Mouse (Mus musculus) forebrain, embryonic 12.5 days (tissue): Measurements from ENCODE around the gene Cav2. TPM values are rescaled to one million over a fixed set of nuclear protein-coding genes. Genes with fewer than 3 reads are reported as not detected.
A peak's percentile ranks its signal among the peaks of the same experiment; 100 is the strongest.

ENCODE experiments used
- ATAC-seq: fragments of 200-750 bp; cut with Nextera tagmentation; 2 replicates; pipeline ENCODE4 v1.8.0; 2017; ENCODE audit warnings: moderate TSS enrichment; ENCODE audit not compliant: low FRiP score
- H3K27ac ChIP-seq: fragments of 300-500 bp; sonication (generic); 2 replicates; pipeline ENCODE4 v1.5.1; 2016; ENCODE audit warnings: mild to moderate bottlenecking
- H3K27me3 ChIP-seq: fragments of 300-500 bp; sonication (generic); 2 replicates; pipeline ENCODE4 v1.6.1; 2016; ENCODE audit warnings: mild to moderate bottlenecking
- H3K36me3 ChIP-seq: fragments of 300-500 bp; sonication (generic); replicated peaks from 2 replicates; pipeline ENCODE4 v1.6.1; 2016; ENCODE audit warnings: mild to moderate bottlenecking
- H3K4me1 ChIP-seq: fragments of 300-500 bp; sonication (generic); 2 replicates; pipeline ENCODE4 v1.6.1; 2016
- H3K4me2 ChIP-seq: fragments of 300-500 bp; sonication (generic); 2 replicates; pipeline ENCODE4 v1.6.1; 2016; ENCODE audit warnings: mild to moderate bottlenecking, moderate library complexity
- H3K4me3 ChIP-seq: fragments of 300-500 bp; sonication (generic); replicated peaks from 2 replicates; pipeline ENCODE4 v1.5.1; 2016; ENCODE audit warnings: mild to moderate bottlenecking
- H3K9ac ChIP-seq: fragments of 300-500 bp; sonication (generic); 2 replicates; pipeline ENCODE4 v1.6.1; 2016; ENCODE audit warnings: mild to moderate bottlenecking
- H3K9me3 ChIP-seq: fragments of 300-500 bp; sonication (generic); 2 replicates; pipeline ENCODE4 v1.6.1; 2016
- WGBS: fragments of 180-500 bp; shearing (Covaris S2); methylation state at CpG from one replicate; pipeline ENCODE4 v1.1.7; 2016; 5-methylcytosine and 5-hydroxymethylcytosine counted together
- polyA plus RNA-seq: library from polyadenylated mRNA; unstranded; fragments of >200 nt; fragmentation: Nextera tagmentation; extraction: Ambion mirVana; gene quantifications from 2 replicates; pipeline ENCODE4 v1.2.1, GENCODE M21; 2016

Gene Cav2
- polyA plus RNA-seq, 1 experiment from 2014 or later, result 6.2 TPM

DNA sequence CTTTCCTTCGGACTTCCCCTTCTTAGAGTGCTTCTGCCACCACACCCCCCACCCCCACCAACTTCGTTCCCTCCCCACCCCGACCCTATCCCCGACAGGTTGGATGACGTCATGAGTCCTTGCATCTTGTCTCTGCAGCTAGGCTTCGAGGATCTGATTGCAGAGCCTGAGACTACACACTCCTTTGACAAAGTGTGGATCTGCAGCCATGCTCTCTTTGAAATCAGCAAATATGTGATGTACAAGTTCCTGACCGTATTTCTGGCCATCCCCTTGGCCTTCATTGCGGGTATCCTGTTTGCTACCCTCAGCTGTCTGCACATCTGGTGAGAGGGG is 740 bp downstream of the Cav2 start:
- no peaks in the 10 kb centered on the region for H3K36me3 ChIP-seq
- peak overlapping the region; percentile 86 for H3K4me2 ChIP-seq
- WGBS, result 30% methylated on average over 8 of the region's 8 CpGs
- 0 out of 2 replicates have a peak overlapping the region, but pooled peaks have one; percentile 62 for H3K9ac ChIP-seq
- H3K27ac ChIP-seq, result no peak overlapping the region
- H3K4me3 ChIP-seq, result peak overlapping the region; percentile 46
- H3K9me3 ChIP-seq, result no peaks in the 10 kb centered on the region
- H3K27me3 ChIP-seq, result peaks cover 20% of the 10 kb centered on the region
- H3K4me1 ChIP-seq, result peaks cover 12% of the 10 kb centered on the region
- ATAC-seq, result peak; percentile 14; the same call in 1 of the 2 replicates

DNA sequence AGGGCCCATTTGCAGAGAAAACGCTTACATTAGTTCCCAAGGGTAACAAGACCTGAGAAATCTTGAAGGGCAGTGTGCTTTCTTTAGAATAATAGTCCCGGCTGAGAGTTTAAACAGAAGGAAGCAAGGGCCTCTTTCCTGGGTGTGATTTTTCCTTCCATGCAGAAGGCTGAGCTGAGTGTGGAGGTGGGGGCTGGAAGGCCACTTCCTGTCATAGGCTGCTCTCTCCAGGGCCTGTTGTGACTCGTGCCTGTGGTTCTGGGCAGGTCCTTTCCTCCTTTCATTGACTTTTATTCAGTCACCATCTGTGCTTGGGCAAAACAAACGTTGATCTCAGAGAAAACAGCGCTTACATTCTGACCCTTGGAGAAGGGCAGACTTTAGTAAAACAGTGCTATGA is 1.2 kb downstream of the Cav2 start:
- WGBS, result 62% methylated on average over 5 of the region's 5 CpGs
- Histone ChIP-seq H3K36me3 (no peaks in the 10 kb centered on the region), H3K4me1 (peaks cover 12% of the 10 kb centered on the region), H3K27ac (no peak overlapping the region), H3K4me3 (no peak overlapping the region), H3K9ac (no peak overlapping the region), H3K27me3 (peaks cover 20% of the 10 kb centered on the region), H3K4me2 (no peak overlapping the region; the same call in 1 of the 2 replicates), H3K9me3 (no peaks in the 10 kb centered on the region)
- ATAC-seq, result no peak

DNA sequence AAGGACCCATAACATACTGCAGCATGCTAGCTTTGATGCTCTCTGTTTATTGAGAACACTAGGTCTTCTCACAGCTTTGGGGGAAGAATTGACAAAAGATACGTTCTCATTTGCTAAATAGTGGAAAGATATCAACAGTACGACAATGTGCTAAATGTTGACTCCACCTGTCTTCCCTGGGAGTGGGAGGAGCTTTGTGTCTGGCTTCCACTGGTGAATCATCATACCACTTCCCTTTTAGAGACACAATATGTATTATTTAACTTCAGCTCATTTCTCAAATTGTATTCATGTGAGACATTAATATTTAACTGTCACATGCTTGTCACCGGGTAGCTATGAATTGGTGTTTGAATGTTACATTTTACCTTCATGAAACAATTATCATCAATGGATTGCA is 2.8 kb downstream of the Cav2 start:
- Histone ChIP-seq H3K4me1 (peaks cover 12% of the 10 kb centered on the region), H3K27ac (no peak overlapping the region), H3K36me3 (no peaks in the 10 kb centered on the region), H3K4me2 (no peak overlapping the region), H3K9me3 (no peaks in the 10 kb centered on the region), H3K9ac (no peak overlapping the region), H3K27me3 (peaks cover 20% of the 10 kb centered on the region), H3K4me3 (no peak overlapping the region)
- no peak for ATAC-seq
- 89% methylated on average over 3 of the region's 3 CpGs for WGBS

DNA sequence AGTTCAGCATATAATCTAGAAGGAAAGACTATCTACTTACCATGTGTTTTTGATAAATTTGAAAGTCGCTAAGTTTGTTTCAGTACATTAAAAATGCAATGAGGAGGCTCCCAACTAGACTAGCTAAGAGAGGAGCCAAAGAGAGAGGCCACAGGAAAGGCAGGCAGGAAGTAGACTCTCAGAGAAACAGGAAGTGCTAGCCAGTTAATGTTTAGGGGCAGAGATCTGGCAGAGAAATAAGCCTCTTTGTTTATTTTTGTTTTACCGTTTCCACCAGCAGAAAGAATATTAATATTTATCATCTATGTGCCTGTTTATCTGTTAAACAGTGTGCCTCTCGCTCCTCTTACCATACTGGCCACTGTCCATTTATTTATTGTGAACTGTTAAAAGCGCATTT is 5.4 kb downstream of the Cav2 start:
- H3K4me2 ChIP-seq, result no peak overlapping the region
- no peak overlapping the region for H3K27ac ChIP-seq
- ATAC-seq, result no peak
- 73% methylated on average over 4 of the region's 4 CpGs for WGBS
- H3K9me3 ChIP-seq, result no peaks in the 10 kb centered on the region
- H3K4me3 ChIP-seq, result no peak overlapping the region
- no peak overlapping the region for H3K9ac ChIP-seq
- H3K4me1 ChIP-seq, result peaks cover 4% of the 10 kb centered on the region
- no peaks in the 10 kb centered on the region for H3K36me3 ChIP-seq
- peaks cover 11% of the 10 kb centered on the region for H3K27me3 ChIP-seq

DNA sequence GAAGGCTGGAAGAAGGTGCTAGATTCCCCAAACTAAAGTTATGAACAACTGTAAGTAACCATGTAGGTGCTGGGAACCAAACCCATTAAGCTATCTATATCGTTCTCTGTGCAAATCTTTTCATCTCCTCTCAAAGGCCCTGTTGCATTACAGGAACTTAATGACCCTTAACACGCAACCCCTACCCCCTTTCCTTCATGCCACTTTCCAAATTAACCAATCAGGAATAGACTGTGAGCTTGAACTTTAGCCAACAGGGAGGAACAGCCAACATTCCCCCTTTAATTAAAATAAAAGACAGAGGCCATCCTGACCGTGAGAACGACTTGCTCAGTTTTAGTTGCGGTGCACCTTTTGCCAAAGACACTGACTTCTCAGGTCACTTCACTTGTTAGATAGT is 14.1 kb downstream of the Cav2 start:
- H3K27ac ChIP-seq, result no peak overlapping the region
- H3K4me1 ChIP-seq, result peaks cover 12% of the 10 kb centered on the region
- no peak overlapping the region for H3K9ac ChIP-seq
- WGBS, result 59% methylated on average over 5 of the region's 5 CpGs
- no peak for ATAC-seq
- H3K9me3 ChIP-seq, result no peaks in the 10 kb centered on the region
- H3K36me3 ChIP-seq, result no peaks in the 10 kb centered on the region
- H3K4me3 ChIP-seq, result no peak overlapping the region
- H3K27me3 ChIP-seq, result no peaks in the 10 kb centered on the region
- no peak overlapping the region for H3K4me2 ChIP-seq

DNA sequence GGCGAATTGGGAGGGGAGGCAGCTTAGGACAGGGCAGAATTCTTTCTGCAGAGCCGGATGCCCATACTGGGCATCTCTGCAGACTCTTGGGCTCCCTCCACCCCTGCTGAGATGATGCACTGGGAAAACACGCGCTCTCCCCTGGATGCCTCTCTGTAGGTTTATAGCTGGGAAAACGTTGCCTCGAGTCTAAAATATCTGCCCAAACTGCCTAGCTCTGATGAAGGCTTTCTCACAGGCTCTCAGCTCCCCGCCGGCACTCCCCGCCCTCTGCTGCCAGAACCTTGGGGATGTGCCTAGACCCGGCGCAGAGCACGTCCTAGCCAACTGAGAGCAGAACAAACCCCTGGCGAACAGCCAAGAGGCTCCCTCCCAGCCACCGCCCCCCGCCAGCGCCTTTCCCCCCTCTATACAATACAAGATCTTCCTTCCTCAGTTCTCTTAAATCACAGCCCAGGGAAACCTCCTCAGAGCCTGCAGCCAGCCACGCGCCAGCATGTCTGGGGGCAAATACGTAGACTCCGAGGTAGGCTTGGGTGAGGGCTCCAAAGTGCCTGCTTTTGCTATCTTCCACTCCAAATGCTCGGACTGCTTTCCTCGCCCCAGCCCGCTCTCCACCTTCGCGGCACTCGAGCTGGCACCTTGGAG is 25.1 kb downstream of the Cav2 start, which contains the start of gene Cav1:
TSS of gene Cav1 (plus strand) at position 382 of the 648 bp plus-strand sequence.
- Histone ChIP-seq H3K27ac (no peak within 1 kb of the TSS; the same call in 1 of the 2 replicates), H3K27me3 (peaks cover 40% of the 10 kb centered on the region), H3K4me1 (peaks cover 21% of the 10 kb centered on the region), H3K4me2 (peak within 1 kb of the TSS; percentile 79), H3K9me3 (no peaks in the 10 kb centered on the region), H3K4me3 (peak within 1 kb of the TSS; percentile 45), H3K36me3 (no peaks in the 10 kb centered on the region), H3K9ac (peak within 1 kb of the TSS; percentile 55)
- peak; percentile 84 for ATAC-seq
- WGBS, result 1% methylated on average over 26 of the region's 26 CpGs

DNA sequence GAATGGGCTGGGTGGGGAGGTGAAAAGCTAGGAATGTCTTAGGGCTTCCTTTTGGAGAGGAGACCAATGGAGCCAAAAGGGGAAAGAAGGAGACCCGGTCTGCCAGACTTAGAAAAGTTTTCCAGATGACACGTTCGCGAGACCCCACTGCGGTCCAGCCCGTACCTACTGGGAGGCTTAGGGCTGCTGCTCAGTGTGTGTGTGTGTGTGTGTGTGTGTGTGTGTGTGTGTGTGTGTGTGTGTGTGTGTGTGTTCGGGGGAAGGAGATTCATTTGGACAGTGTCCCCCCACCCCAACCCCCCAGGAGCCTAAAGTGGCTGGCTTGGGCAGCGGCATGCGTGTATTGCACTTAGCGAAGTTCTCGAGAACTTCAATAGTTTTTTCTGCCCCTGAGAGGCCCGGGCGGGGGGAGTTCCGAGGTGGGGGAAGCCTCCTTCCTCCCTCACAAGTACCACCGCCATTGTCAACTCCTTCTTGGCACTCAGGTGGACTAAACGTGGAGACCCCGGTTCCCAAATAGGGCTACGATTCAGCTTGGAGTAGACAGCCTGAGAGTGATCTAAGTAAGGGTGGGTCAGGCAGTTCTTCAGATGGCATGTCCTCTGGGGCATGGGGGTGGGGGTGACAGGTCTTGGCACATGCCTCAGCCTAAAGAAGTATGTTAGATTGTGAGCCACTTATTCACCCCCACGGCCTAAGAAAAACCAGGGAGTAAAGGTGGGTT is 25.8 kb downstream of the Cav2 start:
- Histone ChIP-seq H3K4me3 (peak overlapping the region; percentile 45), H3K4me1 (peaks cover 21% of the 10 kb centered on the region), H3K27me3 (peaks cover 40% of the 10 kb centered on the region), H3K27ac (no peak overlapping the region), H3K9ac (peak overlapping the region; percentile 55), H3K9me3 (no peaks in the 10 kb centered on the region), H3K36me3 (no peaks in the 10 kb centered on the region), H3K4me2 (peak overlapping the region; percentile 79)
- peak; percentile 28; the same call in 1 of the 2 replicates for ATAC-seq
- under 1% methylated on average over 18 of the region's 19 CpGs for WGBS

DNA sequence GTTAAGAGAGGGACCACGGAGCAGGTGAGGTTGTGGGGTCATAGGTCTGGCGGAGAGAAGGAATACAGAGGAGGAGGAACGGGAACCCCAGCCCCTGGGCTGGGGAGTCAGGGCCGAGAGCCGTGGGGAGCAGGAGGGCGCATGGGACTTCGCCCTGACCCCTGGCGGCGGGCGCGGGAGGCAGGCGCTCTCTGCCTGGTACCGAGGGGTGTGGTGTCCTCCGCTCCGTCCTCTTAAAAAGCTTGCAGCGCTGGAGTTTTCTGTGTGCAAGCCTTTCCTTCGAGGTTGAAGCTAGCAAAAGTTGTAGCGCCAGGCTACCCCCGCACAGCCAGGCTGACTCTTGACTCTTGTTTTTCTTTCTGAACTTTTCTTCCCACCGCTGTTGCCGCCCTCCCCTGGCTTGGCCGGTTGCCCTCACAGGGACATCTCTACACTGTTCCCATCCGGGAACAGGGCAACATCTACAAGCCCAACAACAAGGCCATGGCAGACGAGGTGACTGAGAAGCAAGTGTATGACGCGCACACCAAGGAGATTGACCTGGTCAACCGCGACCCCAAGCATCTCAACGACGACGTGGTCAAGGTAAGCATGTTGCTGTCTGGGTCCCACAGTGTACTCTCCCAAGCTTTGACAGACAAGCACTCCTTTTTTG is 26.6 kb downstream of the Cav2 start:
- peak overlapping the region; percentile 45 for H3K4me3 ChIP-seq
- H3K4me1 ChIP-seq, result peaks cover 21% of the 10 kb centered on the region
- H3K27ac ChIP-seq, result no peak overlapping the region
- H3K27me3 ChIP-seq, result peaks cover 40% of the 10 kb centered on the region
- no peaks in the 10 kb centered on the region for H3K9me3 ChIP-seq
- peak; percentile 76; the same call in 1 of the 2 replicates for ATAC-seq
- peak overlapping the region; percentile 79 for H3K4me2 ChIP-seq
- H3K36me3 ChIP-seq, result no peaks in the 10 kb centered on the region
- 1% methylated on average over 31 of the region's 31 CpGs for WGBS
- no peak overlapping the region for H3K9ac ChIP-seq

DNA sequence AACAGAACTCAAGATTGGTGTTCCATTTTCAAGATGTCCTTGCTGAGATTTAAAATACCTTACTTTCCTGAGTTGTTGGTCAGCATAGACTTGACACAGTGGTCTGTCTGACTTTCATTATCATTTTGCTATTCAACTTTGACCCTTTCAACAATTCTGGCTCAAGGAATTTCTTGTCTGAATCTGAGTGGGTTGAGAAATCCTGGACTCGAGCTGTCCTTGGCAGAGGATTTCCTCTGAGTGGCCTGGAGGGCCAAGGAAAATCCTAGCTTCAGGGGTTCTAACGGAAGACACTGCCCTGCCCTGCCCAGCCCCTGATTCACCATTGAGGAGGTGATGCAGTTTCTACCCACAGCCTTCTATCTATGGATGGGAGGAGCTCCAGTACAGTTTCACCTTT is 27.7 kb downstream of the Cav2 start:
- Histone ChIP-seq H3K36me3 (no peaks in the 10 kb centered on the region), H3K27ac (no peak overlapping the region), H3K4me3 (no peak overlapping the region), H3K9ac (no peak overlapping the region), H3K4me2 (no peak overlapping the region), H3K27me3 (peaks cover 40% of the 10 kb centered on the region), H3K9me3 (no peaks in the 10 kb centered on the region), H3K4me1 (peaks cover 21% of the 10 kb centered on the region)
- WGBS, result 51% methylated on average over 2 of the region's 2 CpGs
- no peak for ATAC-seq

DNA sequence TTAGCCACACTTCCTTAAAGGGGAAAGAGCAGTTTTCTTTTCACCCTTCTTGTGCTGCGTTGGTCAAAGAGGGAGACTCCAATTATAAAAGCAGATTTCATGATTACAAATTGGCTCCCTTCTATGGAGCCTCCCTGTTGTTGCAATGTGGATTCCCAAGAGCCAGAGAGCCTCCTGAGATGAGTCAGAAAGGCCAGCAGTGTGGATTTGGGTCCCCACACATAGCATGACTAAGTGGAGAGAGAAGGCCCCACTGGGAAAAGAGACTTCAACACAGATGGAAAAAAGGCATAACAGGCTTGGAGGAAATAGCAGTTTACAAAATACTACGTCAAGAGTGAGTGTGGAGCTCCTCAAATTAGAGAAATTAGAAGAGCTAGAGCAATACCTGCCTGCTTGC is 28.3 kb downstream of the Cav2 start:
- Histone ChIP-seq H3K4me3 (no peak overlapping the region), H3K9ac (no peak overlapping the region), H3K4me2 (no peak overlapping the region), H3K36me3 (no peaks in the 10 kb centered on the region), H3K4me1 (peaks cover 21% of the 10 kb centered on the region), H3K27me3 (peaks cover 40% of the 10 kb centered on the region), H3K27ac (no peak overlapping the region), H3K9me3 (no peaks in the 10 kb centered on the region)
- no peak for ATAC-seq
- WGBS, result 83% methylated on average over 2 of the region's 2 CpGs

DNA sequence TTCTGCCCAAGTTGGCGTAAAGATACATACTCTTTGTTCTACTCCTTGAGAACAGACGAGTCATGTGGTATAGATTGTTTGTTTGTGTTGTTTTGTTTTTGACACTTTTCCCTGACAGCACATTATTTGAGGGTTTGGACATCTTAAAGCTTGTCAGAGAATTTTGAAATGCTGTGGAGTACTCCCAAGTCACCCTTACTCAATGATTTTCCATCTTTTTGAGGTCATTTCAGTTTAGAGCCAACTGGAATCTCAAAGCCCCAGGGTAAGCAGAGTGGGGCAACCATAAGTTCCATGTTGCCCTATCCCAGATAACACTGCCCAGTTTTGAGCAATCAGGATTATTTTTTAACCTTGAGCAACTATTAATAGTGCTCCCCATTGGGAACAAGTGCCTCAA is 33.3 kb downstream of the Cav2 start:
- no peak overlapping the region for H3K4me2 ChIP-seq
- WGBS, result 87% methylated on average over 2 of the region's 2 CpGs
- H3K27me3 ChIP-seq, result 0 out of 2 replicates have a peak, but pooled peaks cover 13% of the 10 kb centered on the region
- peaks cover 5% of the 10 kb centered on the region; the same call in 1 of the 2 replicates for H3K4me1 ChIP-seq
- no peak for ATAC-seq
- no peak overlapping the region for H3K27ac ChIP-seq
- H3K9me3 ChIP-seq, result no peaks in the 10 kb centered on the region
- H3K4me3 ChIP-seq, result no peak overlapping the region
- H3K36me3 ChIP-seq, result no peaks in the 10 kb centered on the region
- H3K9ac ChIP-seq, result no peak overlapping the region
